In the genomic region with DNA sequence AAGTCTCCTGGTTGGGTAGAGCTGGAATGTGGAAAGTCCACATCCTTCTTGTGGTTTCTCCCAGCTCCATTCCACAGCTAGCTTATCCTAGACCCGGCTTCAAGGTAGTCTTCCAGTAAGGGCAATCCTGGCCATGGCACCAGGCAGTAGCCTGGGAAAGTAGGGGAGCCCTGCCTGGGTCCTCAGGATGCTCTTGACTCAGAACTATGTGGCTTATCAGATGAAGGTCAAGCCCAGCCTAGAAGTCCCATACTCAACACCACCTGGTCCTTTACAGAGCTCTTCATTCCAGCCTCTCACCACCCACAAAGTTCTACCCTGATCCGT, we compare ENCODE assay signal across 9 mouse cellular contexts. TPM values are rescaled to one million over a fixed set of nuclear protein-coding genes. Genes with fewer than 3 reads are reported as not detected.
DNase-seq lines count a peak whose midpoint lies in the region; ATAC-seq and TF ChIP-seq lines count a peak whose summit lies in the region.
"Had no signal": no experiment of that assay in that cellular context is flagged by ENCODE, and none has a peak within 500 bp of the region (broad histone marks: within the 10 kb centered on the region; RNA-seq: fewer than 3 reads in every experiment).

No protein-coding gene starts in this region.

- H3K4me1 ChIP-seq in kidney, embryonic 16.5 days (ENCODE audit: insufficient read depth, low read length) = peaks cover 14% of the 10 kb centered on the region
- peaks cover 11% of the 10 kb centered on the region for H3K4me1 ChIP-seq in bone marrow, adult 2 months (ENCODE audit: control insufficient read depth, insufficient read depth, low read length)
- H3K4me1 ChIP-seq in hindbrain, embryonic 11.5 days (replicated peaks; ENCODE audit: control insufficient read depth, insufficient read depth, low read length) = no peaks in the 10 kb centered on the region
- H3K4me1 ChIP-seq in midbrain, embryonic 14.5 days (ENCODE audit: control insufficient read depth, insufficient read depth, low read length) = peaks cover 4% of the 10 kb centered on the region

- no peaks in the 10 kb centered on the region for H3K27me3 ChIP-seq in kidney, embryonic 16.5 days (ENCODE audit: insufficient read depth, low read length)
- no peaks in the 10 kb centered on the region for H3K27me3 ChIP-seq in hindbrain, embryonic 11.5 days (ENCODE audit: control insufficient read depth, insufficient read depth, low read length)
- H3K27me3 ChIP-seq in midbrain, embryonic 14.5 days (ENCODE audit: control insufficient read depth, insufficient read depth, low read length) = no peaks in the 10 kb centered on the region

- no peaks in the 10 kb centered on the region for H3K36me3 ChIP-seq in kidney, embryonic 16.5 days (ENCODE audit: insufficient read depth, low read length)
- no peaks in the 10 kb centered on the region for H3K36me3 ChIP-seq in hindbrain, embryonic 11.5 days (ENCODE audit: control insufficient read depth, insufficient read depth, low read length)
- H3K36me3 ChIP-seq in midbrain, embryonic 14.5 days (ENCODE audit: control insufficient read depth, insufficient read depth, low read length) = no peaks in the 10 kb centered on the region

- 29% methylated on average over 2 of the region's 2 CpGs for WGBS in kidney, embryonic 16.5 days
- WGBS in bone marrow, adult 2 months = 13% methylated on average over 2 of the region's 2 CpGs
- 41% methylated on average over 2 of the region's 2 CpGs for WGBS in hindbrain, embryonic 11.5 days
- WGBS in midbrain, embryonic 14.5 days = 38% methylated on average over 2 of the region's 2 CpGs

- TF ChIP-seq POLR2A in bone marrow, adult 2 months (IDR thresholded peaks at IDR 0.05; ENCODE audit: borderline replicate concordance, control insufficient read depth, low read depth, low read length) = no peak

- peak overlapping the region; percentile 61 for H3K4me3 ChIP-seq in kidney, embryonic 16.5 days (ENCODE audit: low read length)
- peak overlapping the region; percentile 73 for H3K4me3 ChIP-seq in bone marrow, adult 2 months (replicated peaks; ENCODE audit: control insufficient read depth, low read depth, low read length)
- peak overlapping the region; percentile 71; the same call in 1 of the 2 replicates for H3K4me3 ChIP-seq in hindbrain, embryonic 11.5 days (ENCODE audit: low read depth, low read length)
- no peak overlapping the region; the same call in 1 of the 2 replicates for H3K4me3 ChIP-seq in midbrain, embryonic 14.5 days (replicated peaks; ENCODE audit: low read depth, low read length)

- H3K9me3 ChIP-seq in kidney, embryonic 16.5 days (ENCODE audit: low read length) = no peaks in the 10 kb centered on the region
- no peaks in the 10 kb centered on the region for H3K9me3 ChIP-seq in hindbrain, embryonic 11.5 days (ENCODE audit: control insufficient read depth, low read length)
- H3K9me3 ChIP-seq in midbrain, embryonic 14.5 days (ENCODE audit: control insufficient read depth, low read length) = no peaks in the 10 kb centered on the region

- no peak overlapping the region for H3K27ac ChIP-seq in kidney, embryonic 16.5 days (ENCODE audit: low read length)
- H3K27ac ChIP-seq in bone marrow, adult 2 months (ENCODE audit: control insufficient read depth, insufficient read depth, low read depth, low read length, poor library complexity) = peak overlapping the region; percentile 83
- H3K27ac ChIP-seq in hindbrain, embryonic 11.5 days (ENCODE audit: low read depth, low read length) = no peak overlapping the region
- no peak overlapping the region for H3K27ac ChIP-seq in midbrain, embryonic 14.5 days (replicated peaks; ENCODE audit: low read depth, low read length)

- no peak for DNase-seq in kidney, postnatal 4 days
- no peak for DNase-seq in hindbrain, embryonic 11.5 days (ENCODE audit: low spot score)
- DNase-seq in midbrain, embryonic 14.5 days = no peak
- DNase-seq in frontal cortex, postnatal 25 days (ENCODE audit: low spot score in 2 of 2) = no peak
- DNase-seq in MN1 (ENCODE audit: low spot score) = no peak
- no peak for DNase-seq in thymus, postnatal 36 days
- DNase-seq: layer of hippocampus, postnatal 36 days had no signal

- no peak for TF ChIP-seq CTCF in bone marrow, adult 2 months (IDR thresholded peaks at IDR 0.05; ENCODE audit: control insufficient read depth, insufficient read depth, low read length)

- H3K4me2 ChIP-seq in kidney, embryonic 16.5 days (replicated peaks; ENCODE audit: low read depth, low read length) = peak overlapping the region; percentile 96
- H3K4me2 ChIP-seq in hindbrain, embryonic 11.5 days (replicated peaks; ENCODE audit: low read depth, low read length) = no peak overlapping the region
- peak overlapping the region; percentile 90 for H3K4me2 ChIP-seq in midbrain, embryonic 14.5 days (ENCODE audit: low read length)

- 0 out of 2 replicates have a peak, but pooled peaks have one; percentile 9 for ATAC-seq in kidney, embryonic 16.5 days (ENCODE audit: low FRiP score, low TSS enrichment)
- no peak for ATAC-seq in hindbrain, embryonic 11.5 days (ENCODE audit: low FRiP score)
- ATAC-seq in midbrain, embryonic 14.5 days (ENCODE audit: low FRiP score, low TSS enrichment) = no peak

- peak overlapping the region; percentile 68; the same call in 1 of the 2 replicates for H3K9ac ChIP-seq in kidney, embryonic 16.5 days (replicated peaks; ENCODE audit: low read length)
- H3K9ac ChIP-seq in hindbrain, embryonic 11.5 days (ENCODE audit: low read depth, low read length) = no peak overlapping the region
- no peak overlapping the region for H3K9ac ChIP-seq in midbrain, embryonic 14.5 days (replicated peaks; ENCODE audit: low read length)

RNA-seq across cellular contexts. Expression of gene Bid, which starts 1.0 kb away (rescaled TPM):
- 26.8 and 29.1 TPM in 2 replicates for polyA plus RNA-seq in kidney, embryonic 16.5 days (2015; fragmentation: Nextera tagmentation; extraction: Ambion mirVana)
- polyA plus RNA-seq in bone marrow, adult 2 months (2011; ENCODE audit: insufficient read depth, insufficient read length, low replicate concordance, missing spikeins) = 11.4 and 20.4 TPM in 2 replicates
- 15.9 and 16.8 TPM in 2 replicates for polyA plus RNA-seq in hindbrain, embryonic 11.5 days (2014; fragmentation: Nextera tagmentation; extraction: Ambion mirVana)
- polyA plus RNA-seq in midbrain, embryonic 14.5 days (2014; fragmentation: Nextera tagmentation; extraction: Ambion mirVana) = 41.7 and 46.4 TPM in 2 replicates
